Mouse (Mus musculus) urinary bladder, postnatal 36 days (tissue): ENCODE data around the gene Pomgnt1.

Experiments used
- DNase-seq, 2 experiments: peaks; one replicate each; pipeline ENCODE4 v3.0.0; 2022; ENCODE audit warnings: low spot score in 2 of 2, mixed read lengths in 1 of 2

Pomgnt1 gene

GRCm38 (mm10) chr4:116137421-116137996, 13.9 kb downstream of the Pomgnt1 start:
- DNase-seq = no peak

DNA sequence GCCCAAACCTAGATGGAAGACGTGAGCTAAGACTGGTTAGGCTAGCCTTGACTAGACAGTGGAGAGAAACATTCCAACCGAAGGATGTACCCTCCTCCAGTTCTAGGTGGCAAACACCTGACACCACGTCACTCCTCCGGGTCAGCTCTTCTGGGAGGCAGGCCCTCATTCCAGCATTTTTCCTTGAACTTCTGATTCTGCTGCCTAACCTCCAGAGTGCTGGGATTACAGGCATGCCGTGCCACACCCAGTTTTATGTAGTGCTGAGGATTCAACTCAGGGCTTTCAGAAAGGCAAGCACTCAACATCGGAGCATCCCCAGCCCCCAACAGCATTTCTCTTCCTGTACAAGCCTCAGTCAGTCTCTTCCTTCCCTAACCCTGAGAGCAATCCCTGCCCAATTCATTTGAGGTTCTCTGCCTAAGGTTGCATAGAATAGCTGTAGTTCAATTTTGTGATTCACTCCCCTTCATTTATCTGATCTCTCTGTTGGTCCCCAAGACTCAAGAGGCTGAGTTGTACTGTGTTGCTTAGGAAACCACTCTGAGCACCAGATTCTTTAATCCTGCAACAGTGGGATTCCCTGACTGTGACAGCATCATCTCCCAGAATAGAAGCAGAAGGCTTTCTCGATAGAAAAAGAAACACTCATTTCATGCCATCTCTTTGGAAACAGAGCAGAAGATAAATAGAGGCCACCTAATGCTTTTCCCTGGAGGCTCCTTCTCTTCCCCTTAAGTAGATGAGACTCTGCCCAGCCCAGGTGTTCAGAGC, 17.3 kb downstream of the Pomgnt1 start:
- no peak for DNase-seq

DNA sequence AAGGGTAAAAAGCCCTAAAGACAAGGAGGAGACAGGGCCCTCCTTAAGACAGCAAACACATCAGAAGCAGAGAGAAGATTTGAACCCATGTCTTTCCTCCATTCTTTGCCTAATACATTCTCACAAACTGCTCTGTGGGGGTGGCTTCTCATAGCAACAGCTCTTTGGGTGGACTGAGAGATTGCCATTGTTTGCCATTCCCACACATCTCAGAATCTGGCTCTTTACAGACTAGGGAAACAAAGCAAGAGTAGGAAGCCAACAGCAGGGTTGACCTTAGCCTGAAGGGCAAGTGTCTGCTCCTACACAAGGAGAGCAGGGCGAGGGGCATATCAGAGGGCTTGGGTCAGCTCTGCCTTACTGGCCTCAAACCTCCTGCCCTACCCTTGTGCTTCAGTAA, 18.1 kb downstream of the Pomgnt1 start:
- DNase-seq = no peak

DNA sequence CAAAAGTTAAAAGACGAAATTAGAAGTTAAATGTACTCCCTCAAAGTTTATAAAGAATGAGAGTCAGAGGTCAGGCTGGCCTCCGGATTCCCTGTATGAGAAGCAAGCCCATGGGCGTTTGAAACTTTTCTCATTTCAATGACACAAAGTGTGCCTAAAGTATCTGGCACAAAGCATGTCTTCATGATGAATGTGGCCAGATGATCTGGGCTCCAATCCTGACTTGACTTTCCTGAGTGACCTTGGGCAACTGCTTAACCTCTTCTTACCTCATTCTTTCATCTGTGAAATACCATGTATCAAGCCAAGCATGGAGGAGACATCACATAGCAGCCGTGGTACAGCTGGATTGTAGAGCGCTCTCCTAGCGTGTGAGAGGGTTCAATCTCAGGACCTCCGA, 18.6 kb downstream of the Pomgnt1 start:
- DNase-seq = no peak

GRCm38 (mm10) chr4:116143317-116143811, 19.7 kb downstream of the Pomgnt1 start:
- DNase-seq = no peak

DNA sequence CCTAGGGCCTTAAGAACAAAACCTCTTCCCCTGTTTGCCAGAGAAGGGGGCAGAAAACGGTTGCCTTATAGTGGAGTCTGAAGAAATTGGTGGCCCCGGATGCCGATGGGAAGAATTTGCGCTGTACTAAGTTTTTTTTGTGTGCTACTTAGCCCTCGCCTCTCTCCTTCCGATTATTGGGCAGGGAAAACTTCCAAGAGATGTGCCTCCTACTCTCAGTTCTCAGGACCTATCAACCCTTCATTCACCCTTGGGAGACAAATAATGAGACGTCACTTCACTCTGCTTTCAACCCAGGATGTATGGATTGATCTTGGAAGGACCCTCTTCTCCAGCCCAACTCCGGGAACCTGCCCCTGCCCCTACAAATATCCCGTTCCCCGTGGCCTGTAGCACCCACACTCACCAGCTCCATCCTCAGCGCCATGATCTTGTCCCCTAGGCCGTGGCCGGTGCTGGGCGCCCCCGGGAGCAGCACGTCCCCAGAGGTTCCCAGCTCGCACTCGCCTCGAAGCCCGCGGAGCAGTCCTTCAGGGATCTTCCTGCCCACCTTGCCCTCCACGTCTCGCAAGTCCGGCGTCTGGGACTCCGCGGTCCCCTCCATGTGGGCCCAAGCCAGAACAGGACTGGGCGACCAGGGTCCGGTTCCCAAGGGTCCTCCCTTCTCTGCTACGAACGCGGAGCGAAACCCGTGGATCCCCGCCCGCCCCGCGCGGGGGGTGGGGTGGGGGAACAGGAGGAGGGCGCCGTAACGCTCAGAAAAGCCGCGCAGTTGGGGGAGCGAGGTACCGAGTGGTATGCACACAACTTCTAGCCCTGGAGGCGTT, 20.5 kb downstream of the Pomgnt1 start:
- peak; percentile 62 to 68 for DNase-seq

GRCm38 (mm10) chr4:116149812-116150155, 26.1 kb downstream of the Pomgnt1 start:
- DNase-seq = no peak

DNA sequence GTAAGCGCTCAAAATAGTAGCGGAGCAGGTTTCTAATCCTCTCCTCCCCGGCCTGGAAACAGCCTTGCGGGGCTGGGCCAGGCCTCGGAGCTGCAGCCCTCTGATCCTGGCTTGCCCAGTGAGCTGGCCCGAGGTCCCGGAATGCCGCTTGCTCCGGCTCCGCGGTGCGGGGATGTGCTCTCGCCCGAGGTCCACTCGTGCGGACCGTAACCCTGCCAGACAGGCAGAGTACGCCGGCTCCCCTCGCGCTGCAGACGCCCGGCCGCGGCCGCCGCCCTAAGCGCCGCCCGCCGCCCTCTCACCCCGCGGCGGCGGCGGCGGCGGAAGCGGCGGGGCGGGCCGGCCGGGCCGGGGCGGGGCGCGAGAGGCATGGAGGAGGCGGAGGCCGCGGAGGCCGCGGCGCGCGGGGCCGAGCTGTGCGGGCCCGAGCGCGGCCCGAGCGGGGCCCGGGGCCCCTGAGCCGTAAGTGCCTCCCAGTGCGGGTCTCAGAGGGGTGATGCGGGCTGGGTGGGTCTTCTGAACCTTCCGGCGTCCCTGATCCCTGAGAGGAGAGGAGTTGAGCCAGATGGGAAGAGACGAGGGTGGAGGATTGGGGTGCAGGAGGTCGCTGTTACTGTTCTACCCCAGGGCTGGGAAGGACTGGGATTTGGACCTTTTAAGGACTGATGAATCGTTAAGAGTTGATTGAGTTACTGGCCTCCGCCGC, 26.7 kb downstream of the Pomgnt1 start:
- peak in 1 of 2 experiments; percentile 58 for DNase-seq

DNA sequence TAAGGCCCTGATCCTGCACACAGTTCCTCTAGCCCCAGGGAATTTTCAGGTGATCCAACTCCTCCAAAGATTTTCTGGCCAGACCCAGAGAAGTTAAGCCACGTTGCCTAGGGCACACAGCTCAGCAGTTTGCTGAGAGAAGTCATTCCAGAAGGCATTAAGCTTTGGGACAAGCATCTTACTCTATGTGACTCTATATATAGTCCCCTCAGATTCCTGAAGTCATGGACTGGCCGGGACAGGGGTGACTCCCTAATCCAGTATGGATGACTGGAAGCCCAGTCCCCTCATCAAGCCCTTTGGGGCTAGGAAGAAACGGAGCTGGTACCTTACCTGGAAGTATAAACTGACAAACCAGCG, 27.2 kb downstream of the Pomgnt1 start:
- no peak for DNase-seq

DNA sequence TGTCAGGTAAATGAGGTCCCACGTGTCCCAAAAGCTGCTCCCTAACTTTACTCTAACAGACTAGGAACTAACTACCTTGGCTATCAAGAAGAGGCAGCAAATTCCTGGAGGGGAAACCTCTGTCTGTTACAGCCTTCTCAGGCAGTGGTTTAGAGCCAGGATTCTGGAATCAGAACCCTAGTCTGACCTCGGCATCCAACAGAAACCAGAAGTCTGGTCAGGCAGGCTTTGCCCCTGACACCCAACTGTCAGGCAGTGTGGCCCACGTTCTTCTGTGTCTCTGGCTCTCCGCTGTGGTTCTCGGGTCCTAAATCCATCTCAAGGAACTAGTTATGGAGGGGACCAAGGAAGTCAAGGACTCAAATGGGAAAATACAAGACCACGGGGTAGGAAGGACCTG, 27.6 kb downstream of the Pomgnt1 start, which contains the start of gene Lurap1:
Lurap1 (minus strand) TSS at position 101 of the 400 bp plus-strand sequence.
- DNase-seq = no peak

DNA sequence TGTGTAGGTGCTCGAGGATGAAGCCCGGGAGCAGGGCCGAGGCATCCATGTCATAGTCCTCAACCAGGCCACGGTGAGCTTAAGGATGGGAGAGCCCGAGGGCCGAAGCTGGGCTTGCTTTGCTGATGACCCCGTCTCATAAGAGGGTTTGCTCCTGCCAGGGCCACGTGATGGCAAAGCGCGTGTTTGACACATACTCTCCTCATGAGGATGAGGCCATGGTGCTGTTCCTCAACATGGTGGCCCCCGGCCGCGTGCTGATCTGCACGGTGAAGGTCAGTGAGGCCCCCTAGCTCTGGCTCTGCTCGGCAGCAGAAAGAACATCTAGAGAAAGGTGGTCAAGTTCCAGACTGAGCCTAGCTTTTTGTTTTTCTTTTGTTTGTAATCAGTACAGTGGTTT, 29.1 kb downstream of the Pomgnt1 start:
- no peak for DNase-seq

- no peak for DNase-seq
Observed at GRCm38 (mm10) chr4:116157882-116158281, 34.2 kb downstream of the Pomgnt1 start.

- DNase-seq = no peak
Observed at GRCm38 (mm10) chr4:116159912-116160311, 36.3 kb downstream of the Pomgnt1 start.

GRCm38 (mm10) chr4:116160769-116161168, 37.1 kb downstream of the Pomgnt1 start:
- no peak for DNase-seq

DNA sequence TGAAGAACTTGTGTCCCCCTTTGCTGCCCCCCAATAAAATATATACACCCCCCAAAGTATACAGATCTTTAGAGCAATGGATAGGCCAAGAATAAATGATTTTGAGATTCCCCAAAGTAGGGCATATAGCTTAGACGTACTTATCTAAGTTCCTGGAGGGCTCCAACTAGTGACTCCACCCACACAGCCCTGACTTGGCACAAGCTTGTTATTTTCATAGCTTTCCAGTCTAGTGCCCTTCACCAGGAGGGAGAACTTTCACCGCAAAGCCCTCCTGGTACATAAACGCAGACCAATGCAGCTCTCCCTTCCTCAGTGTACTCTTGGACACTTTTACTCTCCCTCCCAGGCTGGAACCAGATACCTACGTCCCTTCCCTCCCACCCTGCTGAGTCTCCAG, 38.5 kb downstream of the Pomgnt1 start:
- no peak for DNase-seq

GRCm38 (mm10) chr4:116164759-116165554, 41.3 kb downstream of the Pomgnt1 start:
- DNase-seq = no peak

- DNase-seq = no peak
Observed at GRCm38 (mm10) chr4:116165708-116166407, 42.2 kb downstream of the Pomgnt1 start.

DNA sequence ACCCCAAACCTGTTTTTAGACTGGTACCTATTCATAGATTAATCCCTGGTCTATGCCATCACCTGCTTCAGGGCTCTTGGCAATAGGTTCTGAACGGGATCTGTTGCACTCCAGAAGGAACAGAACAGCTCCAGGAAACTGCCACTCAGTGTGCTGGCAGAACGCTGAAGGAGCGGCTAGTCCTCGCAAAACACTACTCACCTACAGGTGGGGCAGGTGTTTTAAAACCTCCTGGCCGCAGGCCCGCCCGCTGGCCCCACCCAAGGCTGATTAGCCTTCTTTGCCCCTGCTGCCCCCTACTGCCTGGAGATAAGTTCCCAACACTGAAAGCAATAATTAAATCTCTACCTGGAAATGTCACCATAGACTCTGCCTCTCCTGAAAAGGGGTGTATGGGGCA, 43.8 kb downstream of the Pomgnt1 start, which contains the start of gene Tspan1:
Tspan1 (minus strand) TSS at position 198 of the 400 bp plus-strand sequence.
- peak; percentile 60 to 71 for DNase-seq

DNA sequence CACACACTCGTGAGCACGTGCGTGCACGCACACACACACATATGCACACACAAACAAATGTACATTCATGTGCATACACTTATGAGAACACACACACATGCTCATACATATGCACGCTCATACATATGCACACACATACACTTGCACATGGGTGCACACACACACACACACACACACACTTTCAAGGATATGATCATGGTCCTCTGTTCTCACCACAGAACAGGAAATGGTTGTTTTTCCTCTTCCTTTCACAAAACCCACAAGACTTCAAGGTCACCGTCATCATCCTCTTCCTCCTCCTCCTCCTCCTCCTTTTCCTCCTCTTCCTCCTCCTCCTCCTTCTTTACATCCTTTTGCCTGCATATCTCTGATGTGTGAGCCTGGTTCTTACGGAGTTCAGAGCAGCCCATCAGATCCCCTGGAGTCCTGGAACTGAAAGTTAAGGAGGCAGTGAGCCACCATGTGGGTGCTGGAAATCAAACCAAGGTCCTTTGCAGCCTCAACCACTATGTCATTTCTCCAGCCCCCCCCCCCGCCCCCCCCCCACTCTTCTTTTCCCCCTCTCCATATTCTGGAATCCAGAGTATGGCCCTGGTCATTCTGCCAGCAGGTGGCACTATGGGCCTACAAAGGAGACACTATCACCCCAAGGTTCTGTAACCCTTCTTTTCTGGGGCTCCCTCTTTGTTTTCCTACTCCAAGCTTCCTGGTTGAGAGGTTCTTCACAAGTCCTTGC, 45.1 kb downstream of the Pomgnt1 start:
- DNase-seq = peak; percentile 50 to 65

- DNase-seq = no peak
Observed at GRCm38 (mm10) chr4:116169353-116169672, 45.7 kb downstream of the Pomgnt1 start.
